Mouse (Mus musculus) ES-Bruce4 (cell line): Measurements from ENCODE around the gene A530016L24Rik.

ENCODE experiments used
- CTCF ChIP-seq: IDR thresholded peaks from one replicate; pipeline ENCODE4 v1.8.1; 2011; ENCODE audit warnings: low read depth, low read length
- EP300 ChIP-seq: IDR thresholded peaks from 2 replicates; pipeline ENCODE4 v1.6.1; 2011; ENCODE audit warnings: low read depth, low read length; ENCODE audit not compliant: insufficient read depth

- TF ChIP-seq CTCF, result no peak
- TF ChIP-seq EP300, result no peak
Observed at GRCm38 (mm10) chr12:112539466-112539965, 50.3 kb downstream of the A530016L24Rik start.
